Mouse (Mus musculus): ENCODE measurements at regions not wholly inside any gene's neighbourhood (a gene's known extent, or its start where the extent isn't known, plus 50 kb on each side); places are given as distances from the start of the nearest gene placed in this dataset.

GRCm38 (mm10) chr15:67799871-67800270, 1299.2 kb upstream of the Lrrc6 start:
- H3K27me3 ChIP-seq (ENCODE audit: control insufficient read depth, insufficient read depth, insufficient read length): peaks cover 4% of the 10 kb centered on the region
- H3K79me2 ChIP-seq (ENCODE audit: control insufficient read depth, insufficient read depth): no peaks in the 10 kb centered on the region
- TF ChIP-seq SRF (IDR thresholded peaks at IDR 0.05; ENCODE audit: control insufficient read depth, insufficient read length, low read depth): no peak
- TF ChIP-seq MYOD1 (IDR thresholded peaks at IDR 0.05; ENCODE audit: control insufficient read depth in 1 of 3, insufficient read length in 2 of 3, low read depth in 2 of 3): no peak
- TF ChIP-seq CEBPB (IDR thresholded peaks at IDR 0.05; ENCODE audit: insufficient read depth, poor library complexity, severe bottlenecking): no peak
- TF ChIP-seq TCF12 (IDR thresholded peaks at IDR 0.05; ENCODE audit: insufficient read depth, poor library complexity, severe bottlenecking): no peak
- no peak for TF ChIP-seq USF1 (IDR thresholded peaks at IDR 0.05; ENCODE audit: low read depth)
- H3K4me2 ChIP-seq (ENCODE audit: low read depth): no peak overlapping the region
- H3ac ChIP-seq (ENCODE audit: control insufficient read depth, insufficient read length): no peak overlapping the region
- no peaks in the 10 kb centered on the region for H3K36me3 ChIP-seq (ENCODE audit: control insufficient read depth, insufficient read depth)
- no peak overlapping the region for H3K4me3 ChIP-seq

- Histone ChIP-seq H3K4me2 (ENCODE audit: low read depth) (no peak overlapping the region), H3K4me3 (no peak overlapping the region), H3ac (ENCODE audit: control insufficient read depth, insufficient read length) (no peak overlapping the region), H3K27me3 (ENCODE audit: control insufficient read depth, insufficient read depth, insufficient read length) (no peaks in the 10 kb centered on the region), H3K79me2 (ENCODE audit: control insufficient read depth, insufficient read depth) (no peaks in the 10 kb centered on the region), H3K36me3 (ENCODE audit: control insufficient read depth, insufficient read depth) (no peaks in the 10 kb centered on the region)
- TF ChIP-seq CEBPB (IDR thresholded peaks at IDR 0.05; ENCODE audit: insufficient read depth, poor library complexity, severe bottlenecking) (no peak), MAX (IDR thresholded peaks at IDR 0.05; ENCODE audit: low read depth) (no peak)
Measured at GRCm38 (mm10) chr15:67795578-67795977, 1294.9 kb upstream of the Lrrc6 start.

GRCm38 (mm10) chr15:67792822-67793221, 1292.1 kb upstream of the Lrrc6 start:
- Histone ChIP-seq H3K36me3 (ENCODE audit: control insufficient read depth, insufficient read depth) (no peaks in the 10 kb centered on the region), H3K79me2 (ENCODE audit: control insufficient read depth, insufficient read depth) (no peaks in the 10 kb centered on the region), H3K4me2 (ENCODE audit: low read depth) (no peak overlapping the region), H3K27me3 (ENCODE audit: control insufficient read depth, insufficient read depth, insufficient read length) (no peaks in the 10 kb centered on the region), H3ac (ENCODE audit: control insufficient read depth, insufficient read length) (no peak overlapping the region), H3K4me3 (no peak overlapping the region)
- TF ChIP-seq POLR2AphosphoS2 (IDR thresholded peaks at IDR 0.05; ENCODE audit: insufficient read length, low read depth) (no peak), MYOD1 (IDR thresholded peaks at IDR 0.05; ENCODE audit: control insufficient read depth in 1 of 3, insufficient read length in 2 of 3, low read depth in 2 of 3) (no peak), REST (IDR thresholded peaks at IDR 0.05; ENCODE audit: insufficient read depth, insufficient read length) (no peak), CEBPB (IDR thresholded peaks at IDR 0.05; ENCODE audit: insufficient read depth, poor library complexity, severe bottlenecking) (no peak), SRF (IDR thresholded peaks at IDR 0.05; ENCODE audit: control insufficient read depth, insufficient read length, low read depth) (no peak), POLR2A (IDR thresholded peaks at IDR 0.05; ENCODE audit: insufficient read length, low read depth) (no peak), USF1 (IDR thresholded peaks at IDR 0.05; ENCODE audit: low read depth) (no peak), E2F4 (IDR thresholded peaks at IDR 0.05; ENCODE audit: insufficient read depth) (no peak), TCF3 (IDR thresholded peaks at IDR 0.05; ENCODE audit: insufficient read length, low read depth) (no peak)

- Histone ChIP-seq H3K36me3 (ENCODE audit: control insufficient read depth, insufficient read depth) (no peaks in the 10 kb centered on the region), H3ac (ENCODE audit: control insufficient read depth, insufficient read length) (no peak overlapping the region), H3K4me2 (ENCODE audit: low read depth) (no peak overlapping the region), H3K79me2 (ENCODE audit: control insufficient read depth, insufficient read depth) (no peaks in the 10 kb centered on the region), H3K27me3 (ENCODE audit: control insufficient read depth, insufficient read depth, insufficient read length) (no peaks in the 10 kb centered on the region), H3K4me3 (no peak overlapping the region)
- no peak for TF ChIP-seq TCF3 (IDR thresholded peaks at IDR 0.05; ENCODE audit: insufficient read length, low read depth)
- TF ChIP-seq MYOD1 (IDR thresholded peaks at IDR 0.05; ENCODE audit: control insufficient read depth in 1 of 3, insufficient read length in 2 of 3, low read depth in 2 of 3): no peak
- no peak for TF ChIP-seq REST (IDR thresholded peaks at IDR 0.05; ENCODE audit: insufficient read depth, insufficient read length)
- TF ChIP-seq E2F4 (IDR thresholded peaks at IDR 0.05; ENCODE audit: insufficient read depth): no peak
- TF ChIP-seq TCF12 (IDR thresholded peaks at IDR 0.05; ENCODE audit: insufficient read depth, poor library complexity, severe bottlenecking): no peak
- TF ChIP-seq SRF (IDR thresholded peaks at IDR 0.05; ENCODE audit: control insufficient read depth, insufficient read length, low read depth): no peak
- no peak for TF ChIP-seq CEBPB (IDR thresholded peaks at IDR 0.05; ENCODE audit: insufficient read depth, poor library complexity, severe bottlenecking)
Measured at GRCm38 (mm10) chr15:67788587-67788986, 1287.9 kb upstream of the Lrrc6 start.

GRCm38 (mm10) chr15:67785583-67785982, 1284.9 kb upstream of the Lrrc6 start:
- Histone ChIP-seq H3ac (ENCODE audit: control insufficient read depth, insufficient read length) (no peak overlapping the region), H3K36me3 (ENCODE audit: control insufficient read depth, insufficient read depth) (no peaks in the 10 kb centered on the region), H3K4me3 (no peak overlapping the region), H3K27me3 (ENCODE audit: control insufficient read depth, insufficient read depth, insufficient read length) (no peaks in the 10 kb centered on the region), H3K79me2 (ENCODE audit: control insufficient read depth, insufficient read depth) (no peaks in the 10 kb centered on the region), H3K4me2 (ENCODE audit: low read depth) (no peak overlapping the region)
- TF ChIP-seq REST (IDR thresholded peaks at IDR 0.05; ENCODE audit: insufficient read depth, insufficient read length): no peak
- no peak for TF ChIP-seq E2F4 (IDR thresholded peaks at IDR 0.05; ENCODE audit: insufficient read depth)
- no peak for TF ChIP-seq POLR2AphosphoS2 (IDR thresholded peaks at IDR 0.05; ENCODE audit: insufficient read length, low read depth)

GRCm38 (mm10) chr15:67783754-67784153, 1283.0 kb upstream of the Lrrc6 start:
- Histone ChIP-seq H3ac (ENCODE audit: control insufficient read depth, insufficient read length) (no peak overlapping the region), H3K4me3 (no peak overlapping the region), H3K27me3 (ENCODE audit: control insufficient read depth, insufficient read depth, insufficient read length) (no peaks in the 10 kb centered on the region), H3K4me2 (ENCODE audit: low read depth) (no peak overlapping the region), H3K79me2 (ENCODE audit: control insufficient read depth, insufficient read depth) (no peaks in the 10 kb centered on the region), H3K36me3 (ENCODE audit: control insufficient read depth, insufficient read depth) (no peaks in the 10 kb centered on the region)
- TF ChIP-seq TCF12 (IDR thresholded peaks at IDR 0.05; ENCODE audit: insufficient read depth, poor library complexity, severe bottlenecking) (no peak), MYOD1 (IDR thresholded peaks at IDR 0.05; ENCODE audit: control insufficient read depth in 1 of 3, insufficient read length in 2 of 3, low read depth in 2 of 3) (no peak), POLR2A (IDR thresholded peaks at IDR 0.05; ENCODE audit: insufficient read length, low read depth) (no peak), TCF3 (IDR thresholded peaks at IDR 0.05; ENCODE audit: insufficient read length, low read depth) (no peak), SRF (IDR thresholded peaks at IDR 0.05; ENCODE audit: control insufficient read depth, insufficient read length, low read depth) (no peak), POLR2AphosphoS2 (IDR thresholded peaks at IDR 0.05; ENCODE audit: insufficient read length, low read depth) (no peak), MAX (IDR thresholded peaks at IDR 0.05; ENCODE audit: low read depth) (no peak), E2F4 (IDR thresholded peaks at IDR 0.05; ENCODE audit: insufficient read depth) (no peak), USF1 (IDR thresholded peaks at IDR 0.05; ENCODE audit: low read depth) (no peak), CEBPB (IDR thresholded peaks at IDR 0.05; ENCODE audit: insufficient read depth, poor library complexity, severe bottlenecking) (no peak), REST (IDR thresholded peaks at IDR 0.05; ENCODE audit: insufficient read depth, insufficient read length) (no peak), MYOG (IDR thresholded peaks at IDR 0.05; ENCODE audit: control insufficient read depth in 1 of 3, insufficient read depth in 1 of 3, insufficient read length in 2 of 3, low read depth in 2 of 3) (no peak)

All from myocyte (in vitro differentiated cells).